Mouse (Mus musculus): ENCODE measurements at regions not wholly inside any gene's neighbourhood (a gene's known extent, or its start where the extent isn't known, plus 50 kb on each side); places are given as distances from the start of the nearest gene placed in this dataset.

GRCm38 (mm10) chr5:75459758-75460354, 114.9 kb upstream of the Kit start:
- Histone ChIP-seq H3K4me1 (ENCODE audit: control insufficient read depth, insufficient read depth, insufficient read length, low read length) (no peaks in the 10 kb centered on the region), H3K27ac (replicated peaks; ENCODE audit: low read depth, low read length) (no peak overlapping the region), H3K4me3 (ENCODE audit: insufficient read depth, low read depth, low read length) (no peak overlapping the region)

GRCm38 (mm10) chr5:75460414-75461025, 114.2 kb upstream of the Kit start:
- no peak overlapping the region for H3K4me3 ChIP-seq (ENCODE audit: insufficient read depth, low read depth, low read length)
- no peak overlapping the region for H3K27ac ChIP-seq (replicated peaks; ENCODE audit: low read depth, low read length)
- no peaks in the 10 kb centered on the region for H3K4me1 ChIP-seq (ENCODE audit: control insufficient read depth, insufficient read depth, insufficient read length, low read length)

- H3K4me1 ChIP-seq (ENCODE audit: control insufficient read depth, insufficient read depth, insufficient read length, low read length): no peaks in the 10 kb centered on the region
- H3K27ac ChIP-seq (replicated peaks; ENCODE audit: low read depth, low read length): no peak overlapping the region
- H3K4me3 ChIP-seq (ENCODE audit: insufficient read depth, low read depth, low read length): no peak overlapping the region
Measured at GRCm38 (mm10) chr5:75461368-75461767, 113.3 kb upstream of the Kit start.

GRCm38 (mm10) chr5:75463591-75463990, 111.1 kb upstream of the Kit start:
- Histone ChIP-seq H3K4me3 (ENCODE audit: insufficient read depth, low read depth, low read length) (no peak overlapping the region), H3K4me1 (ENCODE audit: control insufficient read depth, insufficient read depth, insufficient read length, low read length) (no peaks in the 10 kb centered on the region), H3K27ac (replicated peaks; ENCODE audit: low read depth, low read length) (no peak overlapping the region)

GRCm38 (mm10) chr5:75465701-75466100, 109.0 kb upstream of the Kit start:
- no peaks in the 10 kb centered on the region for H3K4me1 ChIP-seq (ENCODE audit: control insufficient read depth, insufficient read depth, insufficient read length, low read length)
- H3K4me3 ChIP-seq (ENCODE audit: insufficient read depth, low read depth, low read length): no peak overlapping the region
- no peak overlapping the region for H3K27ac ChIP-seq (replicated peaks; ENCODE audit: low read depth, low read length)

- Histone ChIP-seq H3K4me3 (ENCODE audit: insufficient read depth, low read depth, low read length) (no peak overlapping the region), H3K4me1 (ENCODE audit: control insufficient read depth, insufficient read depth, insufficient read length, low read length) (no peaks in the 10 kb centered on the region), H3K27ac (replicated peaks; ENCODE audit: low read depth, low read length) (no peak overlapping the region)
Measured at GRCm38 (mm10) chr5:75466941-75467340, 107.8 kb upstream of the Kit start.

GRCm38 (mm10) chr5:75467916-75468315, 106.8 kb upstream of the Kit start:
- H3K27ac ChIP-seq (replicated peaks; ENCODE audit: low read depth, low read length): no peak overlapping the region
- H3K4me3 ChIP-seq (ENCODE audit: insufficient read depth, low read depth, low read length): no peak overlapping the region

GRCm38 (mm10) chr5:75471010-75471409, 103.7 kb upstream of the Kit start:
- Histone ChIP-seq H3K27ac (replicated peaks; ENCODE audit: low read depth, low read length) (no peak overlapping the region), H3K4me1 (ENCODE audit: control insufficient read depth, insufficient read depth, insufficient read length, low read length) (no peaks in the 10 kb centered on the region), H3K4me3 (ENCODE audit: insufficient read depth, low read depth, low read length) (no peak overlapping the region)

More at GRCm38 (mm10) chr5:75467916-75468315, 106.8 kb upstream of the Kit start:
- no peaks in the 10 kb centered on the region for H3K4me1 ChIP-seq (ENCODE audit: control insufficient read depth, insufficient read depth, insufficient read length, low read length)

GRCm38 (mm10) chr5:75472484-75472883, 102.2 kb upstream of the Kit start:
- H3K4me3 ChIP-seq (ENCODE audit: insufficient read depth, low read depth, low read length): no peak overlapping the region

GRCm38 (mm10) chr5:75475414-75475813, 99.3 kb upstream of the Kit start:
- no peaks in the 10 kb centered on the region for H3K4me1 ChIP-seq (ENCODE audit: control insufficient read depth, insufficient read depth, insufficient read length, low read length)
- no peak overlapping the region for H3K4me3 ChIP-seq (ENCODE audit: insufficient read depth, low read depth, low read length)
- no peak overlapping the region for H3K27ac ChIP-seq (replicated peaks; ENCODE audit: low read depth, low read length)

More at GRCm38 (mm10) chr5:75472484-75472883, 102.2 kb upstream of the Kit start:
- no peaks in the 10 kb centered on the region for H3K4me1 ChIP-seq (ENCODE audit: control insufficient read depth, insufficient read depth, insufficient read length, low read length)
- H3K27ac ChIP-seq (replicated peaks; ENCODE audit: low read depth, low read length): no peak overlapping the region

- Histone ChIP-seq H3K27ac (replicated peaks; ENCODE audit: low read depth, low read length) (no peak overlapping the region), H3K4me1 (ENCODE audit: control insufficient read depth, insufficient read depth, insufficient read length, low read length) (no peaks in the 10 kb centered on the region; the same call in 1 of the 2 replicates), H3K4me3 (ENCODE audit: insufficient read depth, low read depth, low read length) (no peak overlapping the region)
Measured at GRCm38 (mm10) chr5:75478499-75478898, 96.2 kb upstream of the Kit start.

GRCm38 (mm10) chr5:75479149-75479548, 95.6 kb upstream of the Kit start:
- no peaks in the 10 kb centered on the region; the same call in 1 of the 2 replicates for H3K4me1 ChIP-seq (ENCODE audit: control insufficient read depth, insufficient read depth, insufficient read length, low read length)

GRCm38 (mm10) chr5:75481595-75481994, 93.1 kb upstream of the Kit start:
- Histone ChIP-seq H3K4me3 (ENCODE audit: insufficient read depth, low read depth, low read length) (no peak overlapping the region), H3K27ac (replicated peaks; ENCODE audit: low read depth, low read length) (no peak overlapping the region), H3K4me1 (ENCODE audit: control insufficient read depth, insufficient read depth, insufficient read length, low read length) (no peaks in the 10 kb centered on the region; the same call in 1 of the 2 replicates)

More at GRCm38 (mm10) chr5:75479149-75479548, 95.6 kb upstream of the Kit start:
- Histone ChIP-seq H3K4me3 (ENCODE audit: insufficient read depth, low read depth, low read length) (no peak overlapping the region), H3K27ac (replicated peaks; ENCODE audit: low read depth, low read length) (no peak overlapping the region)

- Histone ChIP-seq H3K4me3 (ENCODE audit: insufficient read depth, low read depth, low read length) (no peak overlapping the region), H3K4me1 (ENCODE audit: control insufficient read depth, insufficient read depth, insufficient read length, low read length) (no peaks in the 10 kb centered on the region; the same call in 1 of the 2 replicates), H3K27ac (replicated peaks; ENCODE audit: low read depth, low read length) (no peak overlapping the region)
Measured at GRCm38 (mm10) chr5:75484330-75484729, 90.4 kb upstream of the Kit start.

- no peak overlapping the region for H3K4me3 ChIP-seq (ENCODE audit: insufficient read depth, low read depth, low read length)
- H3K27ac ChIP-seq (replicated peaks; ENCODE audit: low read depth, low read length): no peak overlapping the region
- H3K4me1 ChIP-seq (ENCODE audit: control insufficient read depth, insufficient read depth, insufficient read length, low read length): no peaks in the 10 kb centered on the region
Measured at GRCm38 (mm10) chr5:75490806-75491205, 83.9 kb upstream of the Kit start.

GRCm38 (mm10) chr5:75494143-75494542, 80.6 kb upstream of the Kit start:
- no peak overlapping the region for H3K4me3 ChIP-seq (ENCODE audit: insufficient read depth, low read depth, low read length)
- H3K27ac ChIP-seq (replicated peaks; ENCODE audit: low read depth, low read length): no peak overlapping the region
- no peaks in the 10 kb centered on the region for H3K4me1 ChIP-seq (ENCODE audit: control insufficient read depth, insufficient read depth, insufficient read length, low read length)

Measured in brown adipose tissue, adult 24 weeks (tissue).